Mouse (Mus musculus) retina, postnatal 7 days (tissue): ENCODE data around the gene Gfpt1.

Experiments used
- DNase-seq: peaks from one replicate; pipeline ENCODE4 v3.0.0-alpha.2; 2012; ENCODE audit warnings: low read depth, low spot score

The Gfpt1 gene

DNA sequence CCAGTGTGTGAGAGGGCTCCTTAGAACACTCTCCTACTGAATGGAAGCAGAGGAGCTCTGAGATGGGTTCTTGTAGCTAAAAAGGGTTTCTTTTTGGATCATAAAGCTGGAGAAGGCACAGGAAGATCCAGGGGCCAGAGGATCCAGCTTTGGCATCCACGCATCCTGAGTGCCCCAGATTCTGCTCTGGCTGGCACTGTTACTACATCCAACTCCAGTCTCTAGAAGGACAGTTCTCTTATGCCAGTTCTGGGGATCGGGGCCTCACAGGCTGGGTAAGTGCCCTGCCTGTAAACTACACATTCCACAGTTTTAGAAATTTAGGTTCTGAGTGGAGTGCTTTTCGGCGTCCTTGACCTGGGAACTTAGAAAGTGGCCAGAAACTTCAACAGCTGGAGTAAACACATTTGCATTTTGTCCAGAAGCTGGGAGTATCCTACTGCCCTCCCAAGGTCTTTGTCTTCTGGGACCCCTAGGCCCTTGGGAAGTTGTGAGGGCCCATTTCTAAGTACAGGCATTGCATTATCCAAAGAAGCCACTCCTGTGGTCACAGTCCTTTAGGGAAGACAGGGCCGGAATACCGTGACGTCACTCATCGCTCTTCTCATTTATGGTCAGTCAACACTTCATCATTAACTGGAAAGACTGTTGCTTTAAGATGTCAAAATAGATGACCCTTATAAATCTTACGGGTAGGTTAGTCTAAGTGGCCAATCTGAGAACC lies 57.8 kb downstream of the Gfpt1 start:
- no peak for DNase-seq

- DNase-seq: peak; percentile 71
These were observed 58.8 kb downstream of the Gfpt1 start for GRCm38 (mm10) chr6:87101281-87101954.

DNA sequence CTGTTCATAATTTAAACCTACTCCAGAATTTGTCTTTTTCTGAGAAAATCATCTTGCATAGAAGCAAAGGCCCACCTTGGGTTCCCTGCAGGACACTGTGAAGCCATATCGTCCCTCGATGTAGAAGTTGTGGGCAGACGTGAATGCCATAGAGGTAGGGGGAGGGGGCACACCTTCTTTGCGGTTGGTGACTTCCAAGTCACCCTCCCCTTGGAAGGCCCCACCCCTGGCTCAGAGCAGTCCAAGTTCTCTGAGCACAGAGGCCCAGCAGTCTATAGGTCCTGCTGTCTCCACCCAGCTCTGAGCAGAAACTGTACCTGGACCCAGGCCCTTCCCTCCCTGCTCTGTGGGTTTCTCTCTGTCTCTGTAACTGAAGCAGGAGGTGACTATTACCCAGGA lies 59.3 kb downstream of the Gfpt1 start:
- no peak for DNase-seq

GRCm38 (mm10) chr6:87102421-87102911 lies 59.8 kb downstream of the Gfpt1 start:
- no peak for DNase-seq

GRCm38 (mm10) chr6:87103314-87103713 lies 60.7 kb downstream of the Gfpt1 start:
- DNase-seq: no peak

- DNase-seq: no peak
These were observed 61.6 kb downstream of the Gfpt1 start, which contains the start of gene D6Ertd527e for GRCm38 (mm10) chr6:87104123-87104796. Gene D6Ertd527e (plus strand): TSS chr6:87104746.

DNA sequence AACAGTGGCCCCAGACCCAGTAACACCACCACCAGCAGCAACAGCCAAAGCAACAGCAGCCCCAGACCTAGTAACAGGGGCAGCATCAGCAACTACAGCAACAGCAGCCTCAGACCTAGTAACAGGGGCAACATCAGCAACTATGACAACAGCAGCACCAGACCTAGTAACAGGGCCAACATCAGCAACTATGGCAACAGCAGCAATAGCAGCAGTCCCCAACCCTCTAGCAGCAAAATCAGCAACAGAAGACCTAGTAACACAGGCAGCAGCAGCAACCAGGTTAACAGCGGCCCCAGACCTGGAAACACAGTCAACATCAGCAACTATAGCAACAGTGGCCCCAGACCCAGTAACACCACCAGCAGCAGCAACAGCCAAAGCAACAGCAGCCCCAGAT lies 68.8 kb downstream of the Gfpt1 start:
- DNase-seq: no peak

GRCm38 (mm10) chr6:87112125-87112524 lies 69.5 kb downstream of the Gfpt1 start:
- DNase-seq: no peak

GRCm38 (mm10) chr6:87115981-87116380 lies 73.3 kb downstream of the Gfpt1 start:
- DNase-seq: no peak

DNA sequence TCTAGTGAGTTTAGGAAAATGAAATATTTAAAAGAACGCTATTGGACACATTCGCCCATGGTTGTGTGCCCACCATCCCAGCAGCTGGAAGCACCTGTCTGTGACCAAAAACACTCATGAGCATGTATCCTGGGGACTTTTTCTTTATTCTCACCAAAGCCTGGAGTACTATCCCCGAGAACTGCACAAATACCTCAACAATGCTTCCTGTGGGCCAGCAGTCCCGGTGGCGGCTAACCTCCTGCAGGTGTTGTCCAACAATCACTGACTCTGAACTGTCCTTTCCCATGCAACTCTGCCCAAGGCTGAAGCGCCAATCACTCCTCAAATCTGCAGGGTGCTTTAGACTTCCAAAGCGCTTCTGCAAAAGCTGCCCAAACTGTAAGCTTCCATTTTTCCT lies 74.0 kb downstream of the Gfpt1 start:
- no peak for DNase-seq

- DNase-seq: no peak
These were observed 76.6 kb downstream of the Gfpt1 start for GRCm38 (mm10) chr6:87119066-87119837.

DNA sequence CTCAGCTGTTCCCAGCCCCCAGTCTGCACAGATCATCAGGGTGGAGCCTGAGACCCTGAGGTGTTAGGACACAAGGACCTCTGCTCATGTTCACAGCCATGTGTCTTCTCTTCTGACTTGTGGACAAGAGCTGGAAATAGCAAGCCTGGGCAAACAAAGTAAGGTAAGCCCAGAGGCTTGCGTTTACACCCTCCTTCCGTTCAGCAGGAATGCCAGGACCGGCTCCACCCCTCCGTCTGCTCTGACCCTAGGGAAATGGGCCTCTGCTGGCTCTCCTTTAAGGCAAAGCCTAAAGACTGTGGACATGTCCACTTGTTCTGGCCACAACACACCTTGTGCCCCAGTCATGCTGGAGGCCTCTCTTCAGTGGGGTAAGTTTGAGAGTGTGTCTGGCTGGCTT lies 77.3 kb downstream of the Gfpt1 start:
- DNase-seq: no peak

DNA sequence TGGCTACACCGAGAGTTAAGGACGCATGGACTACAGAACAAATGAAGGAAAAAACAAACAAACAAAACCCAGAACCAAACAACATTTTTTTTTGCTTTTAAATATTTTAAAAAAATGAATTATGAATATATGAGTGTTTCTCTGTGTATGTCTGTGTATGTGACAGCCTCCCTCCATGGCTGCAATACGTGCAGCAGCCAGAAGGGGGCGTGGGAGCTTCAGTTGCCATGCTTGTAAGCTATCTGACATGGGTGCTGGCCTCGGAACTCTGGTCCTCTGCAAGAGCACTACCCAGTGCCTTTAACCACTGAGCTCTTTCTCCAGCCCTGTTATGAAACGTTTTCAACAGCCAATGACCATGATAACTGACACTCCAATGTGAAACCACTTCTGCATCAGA lies 78.0 kb downstream of the Gfpt1 start:
- no peak for DNase-seq

GRCm38 (mm10) chr6:87121961-87122360 lies 79.3 kb downstream of the Gfpt1 start:
- no peak for DNase-seq

GRCm38 (mm10) chr6:87123406-87123805 lies 80.8 kb downstream of the Gfpt1 start:
- DNase-seq: no peak

DNA sequence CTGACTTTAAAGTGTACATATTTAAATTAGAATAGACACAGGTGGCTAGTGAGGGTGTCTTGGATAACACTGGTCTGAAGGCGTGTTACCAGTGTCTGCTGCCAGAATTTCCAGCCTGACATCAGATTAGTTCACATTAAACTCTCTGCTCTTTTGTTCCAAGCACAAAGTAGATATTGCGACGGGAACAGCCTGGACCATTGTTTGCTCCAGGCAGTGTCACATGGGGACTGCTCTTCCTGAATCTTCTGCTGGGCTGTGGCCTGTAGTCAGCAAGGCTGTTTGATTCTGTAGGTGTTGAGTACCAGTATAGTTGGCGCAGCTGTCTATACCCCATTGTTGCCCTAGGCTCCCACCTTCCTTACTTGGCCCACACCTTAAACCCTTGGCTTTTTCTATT lies 81.3 kb downstream of the Gfpt1 start:
- DNase-seq: no peak

DNA sequence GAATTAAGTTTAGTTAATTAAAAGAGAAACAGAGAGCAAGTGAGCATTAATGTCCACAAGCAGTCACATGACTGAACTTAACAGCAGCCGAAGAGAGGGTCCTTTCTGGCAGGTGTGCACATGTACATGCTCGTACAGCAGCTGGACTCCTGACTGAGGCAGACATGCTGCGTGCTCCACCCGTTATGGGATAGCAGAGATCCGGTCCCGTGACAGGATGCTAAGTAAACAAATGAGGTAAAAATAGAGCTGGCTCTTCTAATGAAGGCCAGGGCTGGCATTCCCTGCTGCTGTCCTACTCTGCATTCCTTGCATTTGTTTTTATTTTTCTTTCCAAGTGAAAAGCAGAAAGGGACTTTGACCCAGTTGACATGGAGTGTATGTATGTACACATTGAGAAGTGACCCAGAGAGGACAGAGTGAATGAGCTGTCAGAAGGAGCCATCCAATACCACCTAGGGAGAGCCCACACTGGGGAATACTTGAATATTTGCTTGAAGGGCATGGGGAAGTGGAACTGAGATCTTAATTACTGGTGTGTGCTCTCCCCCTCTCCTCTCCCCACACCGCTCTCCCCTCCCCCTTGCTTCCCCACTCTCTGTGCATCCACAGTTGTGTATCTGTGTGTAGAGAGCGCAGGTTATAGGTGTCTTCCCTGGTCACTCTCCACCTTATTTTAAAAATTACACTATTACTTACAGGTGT lies 84.6 kb downstream of the Gfpt1 start:
- DNase-seq: no peak

GRCm38 (mm10) chr6:87129861-87130260 lies 87.2 kb downstream of the Gfpt1 start:
- no peak for DNase-seq

DNA sequence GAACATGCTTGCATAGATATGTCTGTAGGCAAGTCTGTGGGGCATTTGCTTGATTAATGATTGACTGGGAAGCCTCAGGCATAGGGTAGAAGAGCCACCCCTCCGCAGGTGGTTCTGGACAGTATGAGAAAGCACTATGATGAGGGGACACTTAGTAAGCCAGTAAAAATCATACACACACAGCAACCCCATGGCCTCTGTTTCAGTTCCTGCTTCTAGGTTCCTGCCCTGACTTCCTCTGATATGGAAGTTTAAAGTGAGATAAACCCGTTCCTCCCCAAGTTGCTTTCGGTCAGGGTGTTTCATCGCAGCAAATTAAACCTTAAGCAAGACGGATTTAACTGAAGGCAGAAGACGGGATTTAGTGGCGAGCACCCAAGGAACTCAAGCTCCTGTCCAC lies 88.0 kb downstream of the Gfpt1 start:
- DNase-seq: no peak

DNA sequence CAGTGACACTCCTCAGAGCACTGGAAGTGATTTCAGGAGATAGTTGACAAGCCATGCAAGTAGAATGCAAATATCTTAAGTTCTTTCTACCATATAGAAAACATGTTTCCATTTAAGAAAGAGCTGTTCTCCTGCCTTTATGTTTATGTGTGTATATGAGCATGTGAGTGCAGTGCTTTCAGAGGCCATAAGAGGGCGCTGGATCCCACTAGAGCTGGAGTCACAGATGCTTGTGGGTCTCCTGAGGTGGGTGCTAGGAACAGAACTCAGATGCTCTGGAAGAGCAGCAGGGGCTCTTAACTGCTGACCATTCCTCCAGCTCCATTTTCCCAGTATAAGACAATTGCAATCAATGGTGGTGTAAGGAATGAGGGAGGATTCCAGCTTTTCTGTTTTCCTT lies 88.4 kb downstream of the Gfpt1 start:
- no peak for DNase-seq

GRCm38 (mm10) chr6:87133520-87133919 lies 90.9 kb downstream of the Gfpt1 start:
- DNase-seq: no peak
